In the genomic region with DNA sequence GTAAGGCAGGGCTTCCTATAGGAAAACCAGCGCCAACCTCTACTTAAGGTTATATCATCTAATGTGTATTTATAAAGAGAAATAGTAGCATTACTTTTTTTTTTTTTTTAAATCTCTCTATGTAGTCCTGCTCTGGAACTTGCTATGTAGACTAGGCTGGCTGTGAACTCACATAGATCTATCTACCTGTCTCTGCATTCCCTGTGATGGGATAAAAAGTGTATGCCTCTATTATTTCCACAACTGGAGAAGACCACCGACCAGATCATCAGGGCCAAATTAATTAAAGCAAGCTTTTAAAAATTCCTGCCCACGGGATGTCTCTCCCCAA, we compare ENCODE assay signal across 8 mouse cellular contexts. TPM values are rescaled to one million over a fixed set of nuclear protein-coding genes. Genes with fewer than 3 reads are reported as not detected.
DNase-seq lines count a peak whose midpoint lies in the region; ATAC-seq and TF ChIP-seq lines count a peak whose summit lies in the region.

No protein-coding gene starts in this region.

- no peak for TF ChIP-seq CTCF in ES-Bruce4 (IDR thresholded peaks at IDR 0.05; ENCODE audit: low read depth, low read length)

- DNase-seq in heart, postnatal 10 days = no peak
- no peak for DNase-seq in thymus, postnatal 10 days (ENCODE audit: low spot score in 2 of 2)
- DNase-seq in retina, embryonic 14.5 days (ENCODE audit: low spot score) = no peak
- DNase-seq in thymus, postnatal 25 days = no peak

- H3K27ac ChIP-seq in heart, embryonic 12.5 days (ENCODE audit: poor library complexity, severe bottlenecking) = no peak overlapping the region
- no peak overlapping the region for H3K27ac ChIP-seq in ES-Bruce4 (ENCODE audit: insufficient read depth, low read length)
- no peak overlapping the region for H3K27ac ChIP-seq in forebrain, embryonic 16.5 days (ENCODE audit: low read length)
- H3K27ac ChIP-seq in liver, embryonic 15.5 days (replicated peaks) = no peak overlapping the region

- peak overlapping the region; percentile 79 for H3K4me3 ChIP-seq in heart, embryonic 12.5 days
- H3K4me3 ChIP-seq in ES-Bruce4 (ENCODE audit: low read depth, low read length) = peak overlapping the region; percentile 22; the same call in 1 of the 2 replicates
- H3K4me3 ChIP-seq in forebrain, embryonic 16.5 days (replicated peaks; ENCODE audit: low read length) = peak overlapping the region; percentile 70
- peak overlapping the region; percentile 69 for H3K4me3 ChIP-seq in liver, embryonic 15.5 days (replicated peaks)

- H3K4me1 ChIP-seq in heart, embryonic 12.5 days (replicated peaks) = peaks cover 8% of the 10 kb centered on the region; the same call in 1 of the 2 replicates
- no peaks in the 10 kb centered on the region for H3K4me1 ChIP-seq in ES-Bruce4 (ENCODE audit: control insufficient read depth, insufficient read depth, low read length)
- 0 out of 2 replicates have a peak, but pooled peaks cover 4% of the 10 kb centered on the region for H3K4me1 ChIP-seq in forebrain, embryonic 16.5 days (replicated peaks; ENCODE audit: control insufficient read depth, insufficient read depth, low read length)
- peaks cover 17% of the 10 kb centered on the region for H3K4me1 ChIP-seq in liver, embryonic 15.5 days (replicated peaks)

- H3K4me2 ChIP-seq in heart, embryonic 12.5 days = peak overlapping the region; percentile 85
- peak overlapping the region; percentile 74 for H3K4me2 ChIP-seq in forebrain, embryonic 16.5 days (ENCODE audit: low read length)
- peak overlapping the region; percentile 87 for H3K4me2 ChIP-seq in liver, embryonic 15.5 days

- no peak for TF ChIP-seq EP300 in ES-Bruce4 (IDR thresholded peaks at IDR 0.05; ENCODE audit: insufficient read depth, low read depth, low read length)

- intact Hi-C loops in heart, postnatal 10 days (cut with DNase I) = no loop called here

- H3K27me3 ChIP-seq in heart, embryonic 12.5 days (replicated peaks) = no peaks in the 10 kb centered on the region
- H3K27me3 ChIP-seq in ES-Bruce4 (ENCODE audit: control insufficient read depth, insufficient read depth, low read length, poor library complexity, severe bottlenecking) = no peaks in the 10 kb centered on the region
- H3K27me3 ChIP-seq in forebrain, embryonic 16.5 days (replicated peaks; ENCODE audit: control insufficient read depth, insufficient read depth, low read length) = 0 out of 2 replicates have a peak, but pooled peaks cover 2% of the 10 kb centered on the region
- H3K27me3 ChIP-seq in liver, embryonic 15.5 days = no peaks in the 10 kb centered on the region

- no peak for ATAC-seq in heart, embryonic 12.5 days (ENCODE audit: insufficient number of reproducible peaks, low FRiP score)
- ATAC-seq in forebrain, embryonic 16.5 days = no peak
- no peak for ATAC-seq in liver, embryonic 15.5 days (ENCODE audit: insufficient read depth)

- peaks cover 22% of the 10 kb centered on the region for H3K36me3 ChIP-seq in heart, embryonic 12.5 days
- H3K36me3 ChIP-seq in ES-Bruce4 (ENCODE audit: control insufficient read depth, insufficient read depth, low read length, poor library complexity, severe bottlenecking) = peaks cover 24% of the 10 kb centered on the region
- peaks cover 8% of the 10 kb centered on the region for H3K36me3 ChIP-seq in forebrain, embryonic 16.5 days (ENCODE audit: control insufficient read depth, insufficient read depth)
- peaks cover 12% of the 10 kb centered on the region for H3K36me3 ChIP-seq in liver, embryonic 15.5 days (replicated peaks)

- no peak for TF ChIP-seq POLR2A in ES-Bruce4 (IDR thresholded peaks at IDR 0.05; ENCODE audit: insufficient read depth, low read length)

- H3K9me3 ChIP-seq in heart, embryonic 12.5 days (replicated peaks) = peaks cover 7% of the 10 kb centered on the region; the same call in 1 of the 2 replicates
- no peaks in the 10 kb centered on the region for H3K9me3 ChIP-seq in ES-Bruce4 (replicated peaks; ENCODE audit: control insufficient read depth, insufficient read depth, low read length, poor library complexity, severe bottlenecking)
- no peaks in the 10 kb centered on the region; the same call in 1 of the 2 replicates for H3K9me3 ChIP-seq in forebrain, embryonic 16.5 days (ENCODE audit: control insufficient read depth, low read length)
- H3K9me3 ChIP-seq in liver, embryonic 15.5 days (replicated peaks) = no peaks in the 10 kb centered on the region

- WGBS in heart, embryonic 12.5 days = 28% methylated on average over 3 of the region's 3 CpGs
- 29% methylated on average over 3 of the region's 3 CpGs for WGBS in forebrain, embryonic 16.5 days
- WGBS in liver, embryonic 15.5 days (ENCODE audit: insufficient replicate concordance) = 28% methylated on average over 3 of the region's 3 CpGs

- no peak overlapping the region for H3K9ac ChIP-seq in heart, embryonic 12.5 days
- peak overlapping the region; percentile 90 for H3K9ac ChIP-seq in ES-Bruce4 (ENCODE audit: low read depth, poor library complexity, severe bottlenecking)
- peak overlapping the region; percentile 86; the same call in 1 of the 2 replicates for H3K9ac ChIP-seq in forebrain, embryonic 16.5 days (replicated peaks; ENCODE audit: low read depth, low read length)
- H3K9ac ChIP-seq in liver, embryonic 15.5 days = no peak overlapping the region

RNA-seq across cellular contexts. Expression of a gene that starts 0.4 kb away (rescaled TPM):
- polyA plus RNA-seq in heart, embryonic 12.5 days (2016; fragmentation: Nextera tagmentation; extraction: Ambion mirVana) = 4.1 and 4.8 TPM in 2 replicates
- 1 to 10 TPM in 1 of 2 experiments, under 1 TPM in 1; 0.97 to 1.2 TPM for total RNA-seq in heart, postnatal 10 days (2021)
- polyA plus RNA-seq in ES-Bruce4 (2011; ENCODE audit: insufficient read depth, insufficient read length, low read depth, missing spikeins) = 10.8 and 11.4 TPM in 2 replicates
- 12.6 and 12.9 TPM in 2 replicates for polyA plus RNA-seq in forebrain, embryonic 16.5 days (2015; fragmentation: Nextera tagmentation; extraction: Ambion mirVana)
- 1.2 and 1.4 TPM in 2 replicates for polyA plus RNA-seq in liver, embryonic 15.5 days (2015; fragmentation: Nextera tagmentation; extraction: Ambion mirVana)

RNA-seq across cellular contexts. Expression of a gene that starts 34.5 kb away (rescaled TPM):
- 19.1 and 20.0 TPM in 2 replicates for polyA plus RNA-seq in heart, embryonic 12.5 days (2016; fragmentation: Nextera tagmentation; extraction: Ambion mirVana)
- total RNA-seq in heart, postnatal 10 days (2021) = 10 to 100 TPM; 26.9 to 35.2 TPM
- 34.4 and 41.6 TPM in 2 replicates for polyA plus RNA-seq in ES-Bruce4 (2011; ENCODE audit: insufficient read depth, insufficient read length, low read depth, missing spikeins)
- polyA plus RNA-seq in forebrain, embryonic 16.5 days (2015; fragmentation: Nextera tagmentation; extraction: Ambion mirVana) = 10.1 and 10.9 TPM in 2 replicates
- 6.8 and 7.4 TPM in 2 replicates for polyA plus RNA-seq in liver, embryonic 15.5 days (2015; fragmentation: Nextera tagmentation; extraction: Ambion mirVana)

RNA-seq across cellular contexts. Expression of a gene that starts 47.4 kb away (rescaled TPM):
- polyA plus RNA-seq in heart, embryonic 12.5 days (2016; fragmentation: Nextera tagmentation; extraction: Ambion mirVana) = 14.4 and 15.9 TPM in 2 replicates
- total RNA-seq in heart, postnatal 10 days (2021) = 10 to 100 TPM; 12.3 to 13.9 TPM
- 8.4 and 10.7 TPM in 2 replicates for polyA plus RNA-seq in ES-Bruce4 (2011; ENCODE audit: insufficient read depth, insufficient read length, low read depth, missing spikeins)
- polyA plus RNA-seq in forebrain, embryonic 16.5 days (2015; fragmentation: Nextera tagmentation; extraction: Ambion mirVana) = 35.0 and 36.1 TPM in 2 replicates
- polyA plus RNA-seq in liver, embryonic 15.5 days (2015; fragmentation: Nextera tagmentation; extraction: Ambion mirVana) = 2.5 and 2.7 TPM in 2 replicates

Comparison
In these comparisons a context has a peak if more than half of its experiments do, and no peak if none do; other contexts are left out.
1. H3K4me3 ChIP-seq: peak in every context shown above with its lines; median percentile 79 in heart, embryonic 12.5 days; 70 in forebrain, embryonic 16.5 days; 69 in liver, embryonic 15.5 days; 22 in ES-Bruce4.
2. H3K9ac ChIP-seq: peak in ES-Bruce4 (single experiment) and forebrain, embryonic 16.5 days (single experiment); none in heart, embryonic 12.5 days (single experiment) and liver, embryonic 15.5 days (single experiment).
3. Peak in every context shown above with its lines, with median percentiles within 50 percentile points of each other: H3K4me2 ChIP-seq.